Mouse (Mus musculus) hindbrain, embryonic 15.5 days (tissue): Measurements from ENCODE around the gene Rps15. TPM values are rescaled to one million over a fixed set of nuclear protein-coding genes. Genes with fewer than 3 reads are reported as not detected.
"Not testable (repeated sequence)": the region's sequence is repeated elsewhere in the genome, so short reads cannot be mapped to it uniquely, and the experiment has no call there.

ENCODE experiments used
- ATAC-seq: fragments of 200-750 bp; cut with Nextera tagmentation; 2 replicates; pipeline ENCODE4 v1.8.0; 2017; ENCODE audit warnings: low read depth, moderate number of reproducible peaks, moderate TSS enrichment; ENCODE audit not compliant: low FRiP score
- H3K27ac ChIP-seq: fragments of 300-500 bp; sonication (generic); replicated peaks from 2 replicates; pipeline ENCODE4 v1.5.1; 2015; ENCODE audit warnings: mild to moderate bottlenecking, inconsistent platforms
- H3K27me3 ChIP-seq: fragments of 300-500 bp; sonication (generic); 2 replicates; pipeline ENCODE4 v1.6.1; 2015; ENCODE audit warnings: control low read depth, inconsistent platforms
- H3K36me3 ChIP-seq: fragments of 300-500 bp; sonication (generic); 2 replicates; pipeline ENCODE4 v1.6.1; 2015; ENCODE audit warnings: control low read depth, inconsistent platforms
- H3K4me1 ChIP-seq: fragments of 300-500 bp; sonication (generic); replicated peaks from 2 replicates; pipeline ENCODE4 v1.6.1; 2015; ENCODE audit warnings: control low read depth, inconsistent platforms
- H3K4me2 ChIP-seq: fragments of 300-500 bp; sonication (generic); 2 replicates; pipeline ENCODE4 v1.6.1; 2015; ENCODE audit warnings: moderate library complexity, mild to moderate bottlenecking, inconsistent platforms
- H3K4me3 ChIP-seq: fragments of 300-500 bp; sonication (generic); 2 replicates; pipeline ENCODE4 v1.5.1; 2015; ENCODE audit warnings: mild to moderate bottlenecking, inconsistent platforms
- H3K9ac ChIP-seq: fragments of 300-500 bp; sonication (generic); 2 replicates; pipeline ENCODE4 v1.6.1; 2015; ENCODE audit warnings: inconsistent platforms
- H3K9me3 ChIP-seq: fragments of 300-500 bp; sonication (generic); 2 replicates; pipeline ENCODE4 v1.6.1; 2016; ENCODE audit warnings: control low read depth, inconsistent platforms
- WGBS: fragments of 180-500 bp; shearing (Covaris S2); methylation state at CpG from one replicate; pipeline ENCODE4 v1.1.7; 2015; 5-methylcytosine and 5-hydroxymethylcytosine counted together
- polyA plus RNA-seq: library from polyadenylated mRNA; unstranded; fragments of >200 nt; fragmentation: Nextera tagmentation; extraction: Ambion mirVana; gene quantifications from 2 replicates; pipeline ENCODE4 v1.2.1, GENCODE M21; 2015

The Rps15 gene
- polyA plus RNA-seq = 551 and 587 TPM in 2 replicates

DNA sequence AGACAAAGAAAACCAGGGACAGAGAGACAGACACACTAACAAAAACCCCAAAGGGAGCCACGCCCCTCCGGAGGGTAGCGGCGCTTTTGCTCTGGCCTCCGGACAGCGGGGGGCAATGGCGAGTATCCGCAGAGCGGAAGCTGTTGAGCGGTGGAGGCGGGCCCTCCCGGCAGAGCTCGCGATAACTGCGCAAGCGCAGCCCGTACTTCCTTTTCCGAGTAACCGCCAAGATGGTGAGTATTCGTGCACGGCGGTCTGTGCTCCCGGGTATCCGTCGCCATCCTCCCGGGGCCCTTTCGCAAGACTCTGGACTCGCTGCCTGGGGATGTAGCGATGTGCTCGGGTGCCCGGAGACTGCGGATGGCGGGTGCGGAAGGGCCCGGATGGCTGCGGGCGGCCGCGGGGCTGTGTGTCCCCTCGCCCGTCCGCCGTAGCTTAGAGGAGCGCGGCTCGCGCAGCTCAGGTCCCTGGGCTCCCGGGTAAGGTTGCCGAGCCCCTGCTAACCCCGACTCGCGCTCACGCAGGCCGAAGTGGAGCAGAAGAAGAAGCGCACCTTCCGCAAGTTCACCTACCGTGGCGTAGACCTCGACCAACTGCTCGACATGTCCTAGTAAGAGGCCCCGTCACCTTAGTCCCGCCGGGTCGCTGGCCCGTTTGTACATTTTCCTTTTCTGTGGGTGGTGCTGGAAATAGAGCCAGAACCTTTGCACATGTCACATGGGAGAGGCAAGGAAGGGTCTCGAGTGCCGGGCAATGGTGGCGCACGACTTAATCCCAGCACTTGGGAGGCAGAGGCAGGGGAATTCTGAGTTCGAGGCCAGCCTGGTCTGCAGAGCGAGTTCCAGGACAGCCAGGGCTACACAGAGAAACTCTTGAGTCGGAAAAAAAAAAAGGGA is at the start of gene Rps15:
TSS of gene Rps15 (plus strand) at position 203 of the 896 bp plus-strand sequence.
- ATAC-seq = peak; percentile 81

DNA sequence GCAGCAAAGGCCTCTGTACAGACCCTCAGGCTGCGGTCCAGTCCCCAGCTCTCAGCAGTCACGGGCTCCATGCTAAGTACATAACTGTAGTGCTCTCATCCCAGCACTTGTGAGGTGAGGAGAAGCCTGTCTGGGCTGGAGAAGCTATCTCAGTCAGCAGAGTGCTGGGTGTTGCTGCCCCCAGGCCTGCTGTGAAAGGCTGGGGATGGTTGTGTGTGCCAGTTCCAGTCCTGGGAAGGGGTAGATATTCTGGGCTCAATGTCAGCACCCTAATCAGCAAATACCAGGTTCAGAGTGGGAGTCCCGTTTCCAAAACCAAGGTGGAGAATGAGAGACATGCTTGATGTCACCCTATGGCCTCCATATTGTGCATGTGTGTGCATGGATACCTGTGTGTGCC is 49.6 kb upstream of the Rps15 start:
- Histone ChIP-seq H3K36me3 (peaks cover 57% of the 10 kb centered on the region), H3K27ac (no peak overlapping the region), H3K4me2 (no peak overlapping the region), H3K4me1 (peaks cover 10% of the 10 kb centered on the region), H3K27me3 (no peaks in the 10 kb centered on the region), H3K4me3 (no peak overlapping the region), H3K9ac (peak overlapping the region; percentile 17; the same call in 1 of the 2 replicates), H3K9me3 (no peaks in the 10 kb centered on the region)
- 95% methylated on average over 3 of the region's 3 CpGs for WGBS
- ATAC-seq = no peak

More for the DNA sequence above, at the start of gene Rps15:
- Histone ChIP-seq H3K4me1 (peaks cover 49% of the 10 kb centered on the region), H3K4me2 (peak within 1 kb of the TSS; percentile 84), H3K9me3 (no peaks in the 10 kb centered on the region), H3K9ac (peak within 1 kb of the TSS; percentile 96), H3K27ac (peak within 1 kb of the TSS; percentile 93), H3K36me3 (peaks cover 24% of the 10 kb centered on the region), H3K27me3 (no peaks in the 10 kb centered on the region), H3K4me3 (peak within 1 kb of the TSS; percentile 85)
- WGBS = under 1% methylated on average over 72 of the region's 72 CpGs

DNA sequence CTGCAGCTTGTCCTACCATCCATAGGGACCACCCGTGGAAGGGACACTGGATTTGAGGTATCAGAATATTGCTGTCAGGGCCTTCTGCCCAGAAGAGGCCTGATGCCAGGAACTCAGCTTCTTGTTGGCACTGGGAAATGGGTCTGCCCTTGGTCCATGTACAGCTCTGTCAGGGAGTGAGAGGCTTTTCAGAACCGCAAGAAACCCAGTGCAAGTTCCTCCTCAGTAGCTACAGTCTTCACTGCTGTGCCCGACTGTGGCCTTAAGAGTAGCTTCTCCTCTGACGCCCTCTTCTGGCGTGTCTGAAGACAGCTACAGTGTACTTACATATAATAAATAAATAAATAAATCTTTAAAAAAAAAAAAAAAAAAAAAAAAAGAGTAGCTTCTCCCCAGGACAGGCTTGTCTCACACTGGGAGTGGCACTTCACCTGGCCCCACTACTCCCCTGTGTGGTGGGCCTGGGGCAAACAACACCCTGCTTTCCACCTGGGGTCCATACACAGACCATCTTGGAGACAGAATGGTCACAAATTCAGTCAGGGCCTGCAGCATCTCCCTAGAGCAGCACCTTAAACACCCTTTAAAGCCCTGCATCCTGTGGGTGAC is 47.4 kb upstream of the Rps15 start:
- Histone ChIP-seq H3K27me3 (no peaks in the 10 kb centered on the region), H3K9me3 (no peaks in the 10 kb centered on the region), H3K4me3 (no peak overlapping the region), H3K4me2 (no peak overlapping the region), H3K9ac (no peak overlapping the region), H3K4me1 (peaks cover 15% of the 10 kb centered on the region), H3K27ac (no peak overlapping the region), H3K36me3 (peaks cover 38% of the 10 kb centered on the region)
- WGBS = 31% methylated on average over 5 of the region's 5 CpGs
- ATAC-seq = no peak

GRCm38 (mm10) chr10:80245600-80245999 is 46.7 kb upstream of the Rps15 start:
- peaks cover 22% of the 10 kb centered on the region for H3K4me1 ChIP-seq
- H3K36me3 ChIP-seq = peaks cover 31% of the 10 kb centered on the region
- ATAC-seq = no peak
- no peaks in the 10 kb centered on the region for H3K9me3 ChIP-seq
- no peak overlapping the region for H3K4me3 ChIP-seq
- H3K27ac ChIP-seq = no peak overlapping the region
- 5% methylated on average over 4 of the region's 4 CpGs for WGBS
- no peak overlapping the region for H3K4me2 ChIP-seq
- H3K27me3 ChIP-seq = no peaks in the 10 kb centered on the region
- H3K9ac ChIP-seq = no peak overlapping the region

GRCm38 (mm10) chr10:80247849-80248248 is 44.4 kb upstream of the Rps15 start:
- H3K27ac ChIP-seq = no peak overlapping the region
- no peak overlapping the region for H3K4me3 ChIP-seq
- peaks cover 27% of the 10 kb centered on the region for H3K4me1 ChIP-seq
- H3K9me3 ChIP-seq = no peaks in the 10 kb centered on the region
- no peak for ATAC-seq
- H3K4me2 ChIP-seq = no peak overlapping the region
- peaks cover 11% of the 10 kb centered on the region; the same call in 1 of the 2 replicates for H3K36me3 ChIP-seq
- H3K27me3 ChIP-seq = no peaks in the 10 kb centered on the region
- WGBS = 40% methylated on average over 6 of the region's 6 CpGs
- H3K9ac ChIP-seq = no peak overlapping the region

- H3K27me3 ChIP-seq, H3K9me3 ChIP-seq, ATAC-seq, H3K36me3 ChIP-seq, H3K9ac ChIP-seq: not testable (repeated sequence)
- Histone ChIP-seq H3K4me1 (peaks cover 27% of the 10 kb centered on the region), H3K27ac (peak overlapping the region; percentile 79; the same call in 1 of the 2 replicates), H3K4me3 (peak overlapping the region; percentile 47), H3K4me2 (peak overlapping the region; percentile 50)
- WGBS = 43% methylated on average over 3 of the region's 3 CpGs
Measured at GRCm38 (mm10) chr10:80248437-80248836, 43.8 kb upstream of the Rps15 start.

GRCm38 (mm10) chr10:80248971-80249640 is 43.1 kb upstream of the Rps15 start, which contains the start of gene Ndufs7:
Ndufs7 (plus strand) TSS chr10:80249121.
- H3K4me3 ChIP-seq = peak within 1 kb of the TSS; percentile 47
- under 1% methylated on average over 53 of the region's 53 CpGs for WGBS
- H3K4me1 ChIP-seq = peaks cover 27% of the 10 kb centered on the region
- no peaks in the 10 kb centered on the region for H3K9me3 ChIP-seq
- H3K4me2 ChIP-seq = peak within 1 kb of the TSS; percentile 76
- no peaks in the 10 kb centered on the region for H3K27me3 ChIP-seq
- H3K36me3 ChIP-seq = 0 out of 2 replicates have a peak, but pooled peaks cover 2% of the 10 kb centered on the region
- peak; percentile 91 for ATAC-seq
- peak within 1 kb of the TSS; percentile 79 for H3K27ac ChIP-seq
- H3K9ac ChIP-seq = peak within 1 kb of the TSS; percentile 66

DNA sequence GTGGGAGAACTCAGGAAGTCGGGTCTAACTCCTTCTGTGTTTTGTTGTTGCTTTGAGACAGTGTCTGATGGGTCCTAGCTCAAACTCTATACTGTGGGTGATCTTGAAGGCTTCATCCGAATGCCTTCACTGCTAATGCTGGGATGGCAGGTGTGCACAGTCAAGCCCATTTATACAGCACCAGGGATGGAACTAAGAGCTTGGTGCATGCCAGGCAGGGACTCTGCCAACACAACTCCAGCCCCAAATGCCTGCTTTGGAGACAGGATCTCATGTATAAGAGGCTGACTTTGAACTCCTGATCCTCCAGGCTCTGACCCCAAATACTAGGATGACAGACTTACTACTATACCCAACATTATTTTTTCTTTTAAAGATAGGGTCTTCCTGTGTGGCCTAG is 42.2 kb upstream of the Rps15 start:
- peaks cover 12% of the 10 kb centered on the region for H3K36me3 ChIP-seq
- H3K9ac ChIP-seq = peak overlapping the region; percentile 66
- 41% methylated on average over 2 of the region's 2 CpGs for WGBS
- no peak for ATAC-seq
- H3K27ac ChIP-seq = peak overlapping the region; percentile 79
- no peaks in the 10 kb centered on the region for H3K9me3 ChIP-seq
- H3K27me3 ChIP-seq = no peaks in the 10 kb centered on the region
- peak overlapping the region; percentile 76 for H3K4me2 ChIP-seq
- H3K4me3 ChIP-seq = peak overlapping the region; percentile 47
- peaks cover 23% of the 10 kb centered on the region for H3K4me1 ChIP-seq

DNA sequence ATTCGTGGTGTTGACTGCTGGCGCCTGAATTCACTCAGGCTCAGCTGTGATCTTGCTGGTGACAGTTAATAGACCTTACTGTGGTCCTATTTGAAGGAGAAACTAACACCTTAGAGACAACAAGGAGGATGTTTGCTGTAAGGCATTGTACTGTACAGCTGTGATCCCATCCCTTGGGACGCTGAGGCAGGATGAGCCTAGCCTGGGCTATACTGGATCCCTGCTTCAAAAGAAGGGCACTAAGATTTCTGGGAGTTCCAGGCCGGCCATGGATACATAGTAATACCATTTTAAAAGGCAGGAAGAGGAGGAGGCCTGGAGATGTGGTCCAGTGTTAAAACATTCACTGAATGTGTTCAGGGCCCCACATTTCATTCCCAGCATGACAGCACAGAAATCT is 41.7 kb upstream of the Rps15 start:
- Histone ChIP-seq H3K27ac (no peak overlapping the region), H3K4me1 (peaks cover 18% of the 10 kb centered on the region), H3K36me3 (peaks cover 17% of the 10 kb centered on the region), H3K4me3 (peak overlapping the region; percentile 47), H3K4me2 (peak overlapping the region; percentile 76), H3K9ac (peak overlapping the region; percentile 66; the same call in 1 of the 2 replicates), H3K27me3 (no peaks in the 10 kb centered on the region), H3K9me3 (no peaks in the 10 kb centered on the region)
- no peak for ATAC-seq
- WGBS = 86% methylated on average over 4 of the region's 4 CpGs

DNA sequence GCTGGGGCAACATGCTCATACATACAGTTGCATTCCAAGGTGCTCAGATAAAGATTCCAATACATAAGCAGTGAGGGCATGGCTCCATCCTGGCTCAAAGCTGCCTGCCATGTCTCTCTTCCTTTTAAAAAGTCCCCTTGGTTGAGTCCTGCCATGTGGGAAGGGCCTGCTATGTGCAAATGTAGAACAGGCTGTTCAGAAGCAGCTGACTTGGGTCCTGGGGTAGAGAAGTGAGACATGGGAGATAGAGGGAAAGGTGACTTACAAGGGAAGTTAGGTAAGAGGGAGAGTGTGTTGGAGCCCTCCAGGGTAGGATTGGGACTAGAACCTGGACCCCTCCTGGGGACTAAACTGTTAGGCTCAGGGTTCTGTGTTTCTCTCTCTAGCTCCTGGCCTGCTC is 40.2 kb upstream of the Rps15 start:
- Histone ChIP-seq H3K4me1 (peaks cover 18% of the 10 kb centered on the region), H3K4me3 (no peak overlapping the region), H3K27ac (no peak overlapping the region), H3K27me3 (no peaks in the 10 kb centered on the region), H3K9ac (no peak overlapping the region), H3K4me2 (no peak overlapping the region), H3K9me3 (no peaks in the 10 kb centered on the region), H3K36me3 (peaks cover 29% of the 10 kb centered on the region)
- ATAC-seq = no peak

DNA sequence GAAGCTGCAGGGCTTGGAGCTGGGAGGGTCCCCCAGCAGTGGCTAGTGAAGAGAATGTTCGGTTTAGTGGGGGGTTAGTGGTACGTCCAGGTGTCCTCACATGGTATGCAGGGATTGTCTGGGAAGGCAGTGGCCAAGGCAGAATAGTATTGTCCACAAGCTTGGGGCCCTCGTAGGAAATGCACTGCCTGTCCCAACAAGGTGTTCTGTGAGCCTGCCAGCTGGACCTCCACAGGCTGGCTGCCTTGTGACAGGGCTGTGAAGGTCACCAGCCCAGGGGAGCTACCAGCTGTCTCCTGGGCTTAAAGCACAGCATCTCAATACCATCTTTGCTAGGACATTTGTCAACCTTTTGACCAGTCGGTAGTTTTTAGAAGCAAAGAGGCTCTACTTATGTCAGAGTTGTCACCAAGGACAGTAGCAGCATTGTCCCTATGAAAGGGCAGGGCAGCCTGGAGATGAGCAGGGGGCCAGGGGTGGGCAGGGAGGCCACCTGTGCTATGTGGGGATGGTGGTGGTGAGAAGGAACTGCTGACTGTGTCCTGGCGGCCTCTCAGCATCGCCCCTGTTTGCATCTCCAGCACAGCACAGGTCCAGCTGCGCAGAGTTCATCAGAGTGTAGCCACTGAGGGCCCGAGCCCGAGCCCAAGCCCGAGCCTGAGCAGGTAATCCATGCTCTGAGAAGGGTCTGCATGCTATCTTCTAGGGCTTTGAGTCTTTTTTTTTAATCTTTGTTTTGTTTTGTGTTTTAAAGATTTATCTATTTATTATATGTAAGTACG is 39.6 kb upstream of the Rps15 start:
- no peak overlapping the region for H3K4me2 ChIP-seq
- ATAC-seq = no peak
- no peaks in the 10 kb centered on the region for H3K27me3 ChIP-seq
- no peak overlapping the region for H3K27ac ChIP-seq
- H3K36me3 ChIP-seq = peaks cover 33% of the 10 kb centered on the region
- peaks cover 18% of the 10 kb centered on the region for H3K4me1 ChIP-seq
- H3K4me3 ChIP-seq = no peak overlapping the region
- H3K9ac ChIP-seq = no peak overlapping the region
- no peaks in the 10 kb centered on the region for H3K9me3 ChIP-seq
- WGBS = 92% methylated on average over 11 of the region's 11 CpGs
